Mouse (Mus musculus) bone marrow macrophage, adult 2 months (primary cell): ENCODE data around the gene Cdsn.
"Not testable (repeated sequence)": the region's sequence is repeated elsewhere in the genome, so short reads cannot be mapped to it uniquely, and the experiment has no call there.

ENCODE experiments used
- CTCF ChIP-seq: IDR thresholded peaks from 2 replicates; pipeline ENCODE4 v1.5.1; 2012; ENCODE audit warnings: low read depth, mild to moderate bottlenecking, low read length, moderate library complexity
- POLR2A ChIP-seq: IDR thresholded peaks from 2 replicates; pipeline ENCODE4 v1.6.1; 2012; ENCODE audit warnings: mild to moderate bottlenecking, low read depth, low read length, borderline replicate concordance

DNA sequence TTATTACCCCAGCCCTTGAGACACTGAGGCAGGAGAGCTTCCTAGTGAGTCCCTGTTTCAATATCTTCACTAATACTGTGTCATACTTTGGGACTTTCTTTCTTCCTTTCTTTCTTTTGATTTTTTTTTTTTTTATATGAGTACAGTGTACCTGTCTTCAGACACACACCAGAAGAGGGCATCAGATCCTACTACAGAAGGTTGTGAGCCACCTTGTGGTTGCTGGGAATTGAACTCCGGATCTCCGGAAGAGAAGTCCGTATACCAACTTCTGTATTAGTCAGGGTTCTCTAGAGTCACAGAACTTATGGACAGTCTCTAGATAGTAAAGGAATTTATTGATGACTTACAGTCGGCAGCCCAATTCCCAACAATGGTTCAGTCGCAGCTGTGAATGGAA, 43.6 kb upstream of the Cdsn start:
- TF ChIP-seq POLR2A, CTCF: not testable (repeated sequence)
